Mouse (Mus musculus) C2C12 (cell line): ENCODE measurements around the gene Actg2.

Experiments used
- CEBPB ChIP-seq: IDR thresholded peaks from one replicate; pipeline ENCODE4 v1.6.1; 2011; ENCODE audit warnings: low read depth, mild to moderate bottlenecking, control low read depth, moderate library complexity
- CTCF ChIP-seq: IDR thresholded peaks from one replicate; pipeline ENCODE4 v1.5.1; 2011; ENCODE audit not compliant: control insufficient read depth, insufficient read depth, insufficient read length
- MAX ChIP-seq: IDR thresholded peaks from one replicate; pipeline ENCODE4 v1.6.1; 2011; ENCODE audit warnings: mild to moderate bottlenecking, control low read depth
- MYOG ChIP-seq: IDR thresholded peaks from one replicate; pipeline ENCODE4 v1.6.1; 2011; ENCODE audit not compliant: control insufficient read depth, insufficient read length; ENCODE audit errors: extremely low read depth
- USF1 ChIP-seq: IDR thresholded peaks from one replicate; pipeline ENCODE4 v1.6.1; 2011; ENCODE audit warnings: low read depth, mild to moderate bottlenecking, control low read depth, moderate library complexity

DNA sequence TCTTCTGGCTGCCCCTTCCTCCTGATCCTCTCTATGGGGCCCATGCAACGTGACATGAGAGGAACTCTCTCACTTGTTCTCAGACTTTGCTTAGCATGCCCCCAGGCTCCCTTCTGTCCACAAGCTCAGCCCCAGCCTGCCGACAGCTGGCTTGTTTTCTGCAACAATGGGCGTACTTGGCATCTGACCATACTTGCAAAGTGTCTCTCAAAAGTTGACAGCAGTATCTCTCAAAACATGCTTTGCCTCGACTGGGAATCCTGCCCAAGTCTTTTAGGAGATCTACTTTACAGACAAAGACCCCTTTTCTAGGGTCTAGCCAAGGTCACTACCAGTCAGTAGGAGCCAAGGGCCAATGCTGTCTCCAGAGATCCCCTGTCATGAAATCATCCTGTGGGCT, 50.2 kb downstream of the Actg2 start:
- no peak for TF ChIP-seq CTCF
- no peak for TF ChIP-seq USF1
- TF ChIP-seq CEBPB, result no peak
- TF ChIP-seq MAX, result no peak
- TF ChIP-seq MYOG, result no peak
